In the genomic region with DNA sequence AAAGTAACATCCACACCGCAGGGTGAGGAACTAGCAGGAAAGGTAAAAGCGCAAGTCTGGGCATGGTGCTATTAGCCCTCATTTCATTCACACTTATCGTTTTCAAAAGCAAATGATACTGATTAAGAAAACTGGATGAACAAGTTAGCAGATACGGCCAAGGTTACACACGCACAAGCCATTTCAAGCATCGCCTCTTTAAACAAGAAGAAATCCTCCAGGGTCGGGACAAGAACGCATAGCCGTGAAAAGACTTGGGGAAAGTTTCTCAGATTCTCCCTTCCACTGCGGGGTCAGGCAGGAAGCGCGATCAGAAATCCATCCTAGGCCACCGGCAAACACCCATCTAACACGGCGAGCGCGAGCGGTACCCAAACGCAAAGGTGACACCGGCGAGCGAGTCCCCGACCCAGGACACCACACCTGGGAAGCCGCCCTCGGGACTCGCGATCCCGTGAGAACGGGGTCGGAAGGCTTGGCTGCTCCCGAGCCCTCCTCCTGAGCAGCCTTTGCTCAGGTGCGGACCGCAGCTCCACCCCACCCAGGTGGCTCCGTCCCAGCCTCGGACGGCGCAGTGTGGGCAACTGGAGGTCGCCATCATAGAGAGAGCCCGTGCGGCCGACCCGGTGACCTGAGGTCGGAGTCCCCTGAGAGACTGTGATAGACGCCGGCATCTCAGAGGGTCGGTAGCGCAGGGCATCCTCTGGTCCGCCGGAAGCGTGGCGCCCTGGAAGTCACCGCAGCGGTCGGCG, we compare ENCODE assay signal across 8 mouse cellular contexts. TPM values are rescaled to one million over a fixed set of nuclear protein-coding genes. Genes with fewer than 3 reads are reported as not detected.
DNase-seq lines count a peak whose midpoint lies in the region; ATAC-seq and TF ChIP-seq lines count a peak whose summit lies in the region.

No protein-coding gene starts in this region.

- peak overlapping the region; percentile 73 for H3K9ac ChIP-seq in limb, embryonic 13.5 days
- peak overlapping the region; percentile 67 for H3K9ac ChIP-seq in neural tube, embryonic 14.5 days (replicated peaks; ENCODE audit: low read depth, low read length)

- peak; percentile 54 for ATAC-seq in erythroblast, adult 5-6 weeks (replicated peaks; ENCODE audit: low FRiP score, poor library complexity, severe bottlenecking)
- peak; percentile 58 for ATAC-seq in limb, embryonic 13.5 days (ENCODE audit: low FRiP score, low read depth)
- ATAC-seq in neural tube, embryonic 14.5 days (ENCODE audit: low read depth) = peak; percentile 79; the same call in 1 of the 2 replicates
- no peak; the same call in 1 of the 2 replicates for ATAC-seq in cerebellum, adult (ENCODE audit: insufficient number of reproducible peaks, low FRiP score, low TSS enrichment)

- DNase-seq in kidney, adult 2 months = peak; percentile 48
- DNase-seq in kidney, postnatal 10 days = no peak
- DNase-seq in ES-CJ7 (ENCODE audit: low read depth, low spot score) = peak; percentile 47
- DNase-seq in layer of hippocampus, adult 8-10 months (ENCODE audit: low spot score in 2 of 2) = no peak

- peak overlapping the region; percentile 91 for H3K4me2 ChIP-seq in limb, embryonic 13.5 days (replicated peaks)
- H3K4me2 ChIP-seq in neural tube, embryonic 14.5 days (ENCODE audit: low read depth, low read length) = peak overlapping the region; percentile 97

- peaks cover 4% of the 10 kb centered on the region; the same call in 1 of the 2 replicates for H3K4me1 ChIP-seq in kidney, adult 2 months (ENCODE audit: control insufficient read depth, insufficient read depth, low read length)
- peaks cover 16% of the 10 kb centered on the region for H3K4me1 ChIP-seq in limb, embryonic 13.5 days
- H3K4me1 ChIP-seq in neural tube, embryonic 14.5 days (ENCODE audit: control insufficient read depth, insufficient read depth, low read length) = peaks cover 8% of the 10 kb centered on the region

- no peak for TF ChIP-seq POLR2A in kidney, adult 2 months (IDR thresholded peaks at IDR 0.05; ENCODE audit: low read depth, low read length)

- no peaks in the 10 kb centered on the region for H3K9me3 ChIP-seq in limb, embryonic 13.5 days
- no peaks in the 10 kb centered on the region for H3K9me3 ChIP-seq in neural tube, embryonic 14.5 days (ENCODE audit: control insufficient read depth, low read length)

- WGBS in kidney, adult 2 months = 2% methylated on average over 55 of the region's 55 CpGs
- under 1% methylated on average over 55 of the region's 55 CpGs for WGBS in limb, embryonic 13.5 days
- WGBS in neural tube, embryonic 14.5 days = 1% methylated on average over 55 of the region's 55 CpGs

- TF ChIP-seq CTCF in kidney, adult 2 months (conservative IDR thresholded peaks at IDR 0.05; ENCODE audit: insufficient read depth, insufficient read length, low read depth, low read length) = no peak

- H3K27ac ChIP-seq in kidney, adult 2 months (ENCODE audit: insufficient read depth, low read depth, low read length) = no peak overlapping the region
- no peak overlapping the region for H3K27ac ChIP-seq in limb, embryonic 13.5 days
- H3K27ac ChIP-seq in neural tube, embryonic 14.5 days (ENCODE audit: low read depth, low read length) = no peak overlapping the region

- no peaks in the 10 kb centered on the region for H3K27me3 ChIP-seq in kidney, adult 2 months (replicated peaks; ENCODE audit: control insufficient read depth, insufficient read depth, low read length)
- no peaks in the 10 kb centered on the region for H3K27me3 ChIP-seq in limb, embryonic 13.5 days
- H3K27me3 ChIP-seq in neural tube, embryonic 14.5 days (ENCODE audit: control insufficient read depth, insufficient read depth, low read length) = no peaks in the 10 kb centered on the region

- no peaks in the 10 kb centered on the region; the same call in 1 of the 2 replicates for H3K36me3 ChIP-seq in kidney, adult 2 months (ENCODE audit: control insufficient read depth, insufficient read depth, low read length)
- H3K36me3 ChIP-seq in limb, embryonic 13.5 days = peaks cover 22% of the 10 kb centered on the region
- H3K36me3 ChIP-seq in neural tube, embryonic 14.5 days (ENCODE audit: control insufficient read depth, insufficient read depth, low read length) = 0 out of 2 replicates have a peak, but pooled peaks cover 3% of the 10 kb centered on the region

- peak overlapping the region; percentile 89 for H3K4me3 ChIP-seq in kidney, adult 2 months (ENCODE audit: insufficient read depth, low read depth, low read length)
- peak overlapping the region; percentile 90 for H3K4me3 ChIP-seq in limb, embryonic 13.5 days
- H3K4me3 ChIP-seq in neural tube, embryonic 14.5 days (ENCODE audit: low read depth, low read length) = peak overlapping the region; percentile 91

RNA-seq across cellular contexts. Expression of a gene that starts 0.5 kb away (rescaled TPM):
- 8.6 and 11.7 TPM in 2 replicates for polyA plus RNA-seq in kidney, adult 2 months (2012; rRNA removed)
- 11.7 TPM in 1 of 2 replicates, not detected in the other for total RNA-seq in erythroblast, adult 5-6 weeks (2015; ENCODE audit: low replicate concordance)
- 0.42 and 6.1 TPM in 2 replicates for total RNA-seq in erythroblast, adult 5-6 weeks (2017; ENCODE audit: low replicate concordance)
- polyA plus RNA-seq in limb, embryonic 13.5 days (2015; fragmentation: Nextera tagmentation; extraction: Ambion mirVana) = 29.2 and 30.6 TPM in 2 replicates
- polyA plus RNA-seq in neural tube, embryonic 14.5 days (2014; fragmentation: Nextera tagmentation; extraction: Ambion mirVana) = 34.4 and 38.7 TPM in 2 replicates
- total RNA-seq in layer of hippocampus, adult 8-10 months (2022) = 10 to 100 TPM; 17.8 to 23.3 (median 19.6) TPM

RNA-seq across cellular contexts. Expression of a gene that starts 0.7 kb away (rescaled TPM):
- 15.8 and 30.6 TPM in 2 replicates for polyA plus RNA-seq in kidney, adult 2 months (2012; rRNA removed)
- 89.9 and 95.5 TPM in 2 replicates for total RNA-seq in erythroblast, adult 5-6 weeks (2015; ENCODE audit: low replicate concordance)
- total RNA-seq in erythroblast, adult 5-6 weeks (2017; ENCODE audit: low replicate concordance) = 51.6 and 60.5 TPM in 2 replicates
- polyA plus RNA-seq in limb, embryonic 13.5 days (2015; fragmentation: Nextera tagmentation; extraction: Ambion mirVana) = 139 and 140 TPM in 2 replicates
- polyA plus RNA-seq in neural tube, embryonic 14.5 days (2014; fragmentation: Nextera tagmentation; extraction: Ambion mirVana) = 217 and 236 TPM in 2 replicates
- 10 to 100 TPM; 49.9 to 71.9 (median 56.2) TPM for total RNA-seq in layer of hippocampus, adult 8-10 months (2022)

Comparison
In these comparisons a context has a peak if more than half of its experiments do, and no peak if none do; other contexts are left out.
1. DNase-seq: peak in kidney, adult 2 months (single experiment) and ES-CJ7 (single experiment); none in kidney, postnatal 10 days (single experiment) and layer of hippocampus, adult 8-10 months (0 of 2).
2. Peak in every context shown above with its lines, with median percentiles within 50 percentile points of each other: H3K4me3 ChIP-seq.